Mouse (Mus musculus) spleen, adult 2 months (tissue): Measurements from ENCODE around the gene Acy3. TPM values are rescaled to one million over a fixed set of nuclear protein-coding genes. Genes with fewer than 3 reads are reported as not detected.

Experiments used
- DNase-seq, 2 experiments: peaks; one replicate each; pipeline versions ENCODE4 v3.0.0 to v3.0.0-alpha.2; 2012 to 2021; ENCODE audit warnings: low spot score in 2 of 2, low read depth in 1 of 2
- H3K27ac ChIP-seq: fragments of 200-500 bp; 2 replicates; pipeline ENCODE4 v1.5.1; 2012; ENCODE audit warnings: low read length, inconsistent platforms; ENCODE audit not compliant: insufficient read depth
- H3K27me3 ChIP-seq: fragments of 200-500 bp; 2 replicates; pipeline ENCODE4 v1.6.1; 2012; ENCODE audit warnings: mild to moderate bottlenecking, moderate library complexity, low read length, inconsistent platforms; ENCODE audit not compliant: control insufficient read depth, insufficient read depth
- H3K36me3 ChIP-seq: fragments of 200-500 bp; 2 replicates; pipeline ENCODE4 v1.6.1; 2012; ENCODE audit warnings: mild to moderate bottlenecking, low read length, inconsistent platforms; ENCODE audit not compliant: control insufficient read depth, insufficient read depth
- H3K4me1 ChIP-seq: fragments of 200-500 bp; 2 replicates; pipeline ENCODE4 v1.6.1; 2011; ENCODE audit warnings: inconsistent platforms; ENCODE audit not compliant: control insufficient read depth, insufficient read depth, insufficient read length
- H3K4me3 ChIP-seq: fragments of 200-500 bp; 2 replicates; pipeline ENCODE4 v1.5.1; 2011; ENCODE audit warnings: mild to moderate bottlenecking, inconsistent platforms; ENCODE audit not compliant: insufficient read depth, insufficient read length; ENCODE audit errors: extremely low read depth
- CTCF ChIP-seq: fragments of 200-500 bp; IDR thresholded peaks from 2 replicates; pipeline ENCODE4 v1.5.1; 2011; ENCODE audit warnings: mild to moderate bottlenecking, inconsistent platforms; ENCODE audit not compliant: insufficient read depth, insufficient read length, insufficient replicate concordance; ENCODE audit errors: extremely low read depth
- POLR2A ChIP-seq: fragments of 200-500 bp; IDR thresholded peaks from 2 replicates; pipeline ENCODE4 v1.6.1; 2011; ENCODE audit warnings: low read depth, low read length, inconsistent platforms
- WGBS: fragments of 180-500 bp; shearing (Covaris S2); methylation state at CpG from one replicate; pipeline ENCODE4 v1.1.7; 2018; 5-methylcytosine and 5-hydroxymethylcytosine counted together
- polyA plus RNA-seq: library from polyadenylated mRNA; depleted of rRNA; stranded (reverse); fragments of >200 nt; gene quantifications from 2 replicates; pipeline ENCODE4 v1.2.3, GENCODE M21; 2012

The Acy3 gene
- polyA plus RNA-seq, 1 experiment: 9.6 TPM

DNA sequence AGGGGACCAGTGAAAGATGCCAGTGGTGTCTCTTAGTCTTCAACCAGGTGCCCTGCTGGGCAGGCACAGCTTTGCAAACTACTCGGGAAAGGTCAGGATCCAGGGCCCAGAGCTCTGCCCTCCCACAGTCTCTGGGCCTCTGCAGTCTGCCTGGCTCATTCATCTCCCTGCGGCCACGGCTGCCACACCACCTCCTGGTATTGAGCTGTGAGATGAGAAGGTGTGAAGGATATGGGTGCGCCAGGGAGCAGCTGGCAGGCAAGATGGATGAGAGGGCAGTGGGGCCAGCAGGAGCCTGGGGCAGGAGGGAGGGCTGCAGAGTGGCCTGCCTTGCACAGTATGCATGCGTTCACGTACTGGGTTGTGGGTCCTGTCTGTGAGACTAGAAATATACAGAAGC is 4.4 kb downstream of the Acy3 start:
- 86% methylated on average over 6 of the region's 6 CpGs for WGBS
- Histone ChIP-seq H3K27ac (no peak overlapping the region), H3K4me1 (no peaks in the 10 kb centered on the region), H3K27me3 (no peaks in the 10 kb centered on the region), H3K4me3 (no peak overlapping the region), H3K36me3 (no peaks in the 10 kb centered on the region)
- no peak for DNase-seq
- TF ChIP-seq POLR2A (no peak), CTCF (no peak)

DNA sequence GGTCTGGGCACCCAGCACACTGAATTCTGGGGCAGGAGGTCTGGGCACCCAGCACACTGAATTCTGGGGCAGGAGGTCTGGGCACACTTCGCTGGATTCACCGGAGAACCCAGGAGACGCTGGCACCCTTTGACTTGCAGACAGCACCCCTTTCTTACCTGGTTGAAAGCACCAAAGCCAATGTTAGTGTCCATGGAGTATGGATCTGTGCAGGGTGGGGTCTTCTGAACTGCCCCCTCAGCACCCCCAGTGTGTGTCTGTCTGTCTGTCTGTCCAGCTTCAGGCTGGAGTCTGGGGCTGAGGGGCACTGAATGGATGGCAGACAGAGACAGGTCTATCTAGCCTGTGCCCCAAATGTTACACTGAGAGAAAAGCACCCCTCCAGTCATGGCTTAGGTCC is 5.2 kb downstream of the Acy3 start:
- Histone ChIP-seq H3K4me3 (no peak overlapping the region), H3K27me3 (no peaks in the 10 kb centered on the region), H3K4me1 (no peaks in the 10 kb centered on the region), H3K27ac (no peak overlapping the region), H3K36me3 (no peaks in the 10 kb centered on the region)
- TF ChIP-seq CTCF (no peak), POLR2A (no peak)
- WGBS: 97% methylated on average over 3 of the region's 3 CpGs
- no peak for DNase-seq

DNA sequence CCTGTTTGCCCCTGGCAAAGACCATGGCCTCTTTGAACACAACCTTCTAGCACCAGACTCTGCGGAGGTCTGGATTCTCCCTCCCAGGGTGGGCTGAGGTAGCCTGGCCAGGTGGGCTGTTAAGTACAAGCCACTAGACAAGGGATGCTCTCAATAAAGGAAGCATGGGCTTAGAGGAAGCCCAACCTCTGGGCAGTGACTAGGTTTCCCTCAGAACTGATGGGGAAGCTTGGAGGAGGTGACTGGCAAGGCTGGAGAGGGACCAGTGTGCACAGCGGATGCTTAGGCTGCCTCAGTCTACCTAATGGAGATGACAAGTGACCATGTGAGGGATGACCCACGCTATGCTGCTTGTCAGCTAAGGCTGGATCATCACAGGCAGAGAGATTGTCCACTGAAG is 5.6 kb downstream of the Acy3 start:
- DNase-seq: no peak

DNA sequence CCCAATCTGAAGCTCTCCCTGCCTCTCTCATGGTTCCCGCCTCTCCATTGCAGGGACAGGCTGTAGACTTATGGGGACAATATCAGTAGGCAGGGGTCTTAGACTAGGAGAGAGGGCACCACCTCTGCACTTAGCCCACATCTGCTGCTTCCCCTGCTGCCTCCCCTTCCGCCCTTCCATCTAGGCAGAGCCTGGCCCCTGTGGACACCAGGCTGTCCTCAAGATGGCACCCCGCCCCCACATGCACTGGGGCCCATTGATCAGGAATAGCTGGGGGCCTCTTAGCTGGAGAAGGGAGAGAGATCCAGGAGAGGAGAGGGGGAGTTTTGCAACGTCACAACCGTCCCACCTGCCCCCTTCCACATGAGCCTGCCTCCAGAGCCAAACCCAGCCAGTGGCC is 6.0 kb downstream of the Acy3 start, which contains the start of gene Tbx10:
TSS of gene Tbx10 (plus strand) at position 337 of the 400 bp plus-strand sequence.
- Histone ChIP-seq H3K27me3 (no peaks in the 10 kb centered on the region), H3K4me3 (no peak within 1 kb of the TSS), H3K4me1 (no peaks in the 10 kb centered on the region), H3K36me3 (no peaks in the 10 kb centered on the region), H3K27ac (no peak within 1 kb of the TSS)
- WGBS: 79% methylated on average over 5 of the region's 5 CpGs
- no peak for DNase-seq
- TF ChIP-seq POLR2A (no peak), CTCF (no peak)

More for the DNA sequence above, 5.6 kb downstream of the Acy3 start:
- TF ChIP-seq CTCF (no peak), POLR2A (no peak)
- Histone ChIP-seq H3K4me3 (no peak overlapping the region), H3K27ac (no peak overlapping the region), H3K36me3 (no peaks in the 10 kb centered on the region), H3K27me3 (no peaks in the 10 kb centered on the region), H3K4me1 (no peaks in the 10 kb centered on the region)
- 87% methylated on average over 3 of the region's 3 CpGs for WGBS

DNA sequence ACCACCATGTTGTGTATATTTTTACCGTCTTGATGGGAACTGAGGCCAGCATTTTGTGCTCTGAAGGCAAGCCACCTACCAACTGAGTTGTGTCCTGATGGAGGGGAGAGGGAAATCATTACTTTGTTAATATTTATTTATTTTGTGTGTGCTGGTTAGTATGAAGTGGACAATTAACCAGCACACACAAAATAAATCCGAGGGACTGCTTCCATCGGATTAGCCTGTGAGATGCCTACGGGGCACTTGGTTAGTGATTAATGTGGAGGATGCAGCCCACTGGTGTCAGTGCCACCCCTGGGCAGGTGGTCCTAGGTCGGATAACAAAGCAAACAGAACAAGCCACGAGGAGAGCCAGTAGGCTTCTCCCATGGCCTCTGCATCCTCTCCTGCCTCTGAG is 8.6 kb downstream of the Acy3 start:
- Histone ChIP-seq H3K4me3 (no peak overlapping the region), H3K36me3 (no peaks in the 10 kb centered on the region), H3K4me1 (no peaks in the 10 kb centered on the region; the same call in 1 of the 2 replicates), H3K27me3 (no peaks in the 10 kb centered on the region), H3K27ac (no peak overlapping the region)
- WGBS: 86% methylated on average over 6 of the region's 6 CpGs
- no peak for DNase-seq
- no peak for TF ChIP-seq POLR2A
- no peak for TF ChIP-seq CTCF

DNA sequence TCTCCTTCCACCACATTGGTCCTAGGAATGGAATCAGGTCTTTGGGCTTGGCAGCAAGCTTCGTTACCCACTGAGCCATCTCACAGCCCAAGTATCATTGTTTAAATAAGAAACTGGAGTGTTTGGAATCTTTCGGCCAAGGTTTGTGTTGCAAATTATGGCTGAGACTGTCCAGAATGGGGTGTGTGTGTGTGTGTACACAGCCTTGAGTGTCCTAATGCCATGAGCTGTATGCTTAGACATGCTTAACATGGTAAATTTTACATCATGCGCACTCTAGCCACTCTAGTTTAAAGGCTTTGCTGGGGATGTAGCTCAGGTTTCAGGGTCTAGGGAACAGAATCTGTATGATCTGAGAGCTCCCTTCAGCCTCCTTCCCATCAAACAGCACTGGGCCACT is 9.1 kb downstream of the Acy3 start:
- 96% methylated on average over 3 of the region's 3 CpGs for WGBS
- Histone ChIP-seq H3K36me3 (no peaks in the 10 kb centered on the region), H3K27me3 (no peaks in the 10 kb centered on the region), H3K4me1 (no peaks in the 10 kb centered on the region; the same call in 1 of the 2 replicates), H3K4me3 (no peak overlapping the region), H3K27ac (no peak overlapping the region)
- no peak for DNase-seq
- TF ChIP-seq POLR2A (no peak), CTCF (no peak)

DNA sequence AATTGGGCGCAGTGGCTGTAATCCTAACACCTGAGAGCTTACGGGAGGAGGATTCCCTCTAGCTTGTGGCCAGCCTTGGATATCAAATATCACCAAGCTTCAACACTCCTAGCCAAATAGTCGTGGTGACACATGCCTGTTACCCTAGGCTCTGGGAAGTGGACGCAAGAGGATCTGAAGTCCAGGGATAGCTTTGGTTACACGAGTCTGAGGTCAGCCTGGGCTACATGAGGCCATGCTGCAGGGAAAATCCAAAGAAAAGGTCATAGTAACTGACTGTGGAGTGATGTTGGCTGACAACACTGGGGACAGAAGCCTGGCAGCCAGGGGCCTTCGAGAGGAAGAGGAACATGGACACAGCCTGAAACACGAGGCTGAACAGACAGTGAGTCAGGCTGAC is 9.7 kb downstream of the Acy3 start:
- H3K4me3 ChIP-seq: no peak overlapping the region
- no peak overlapping the region for H3K27ac ChIP-seq
- DNase-seq: no peak
- no peak for TF ChIP-seq POLR2A
- no peak for TF ChIP-seq CTCF
- H3K4me1 ChIP-seq: peaks cover 3% of the 10 kb centered on the region; the same call in 1 of the 2 replicates
- H3K36me3 ChIP-seq: no peaks in the 10 kb centered on the region
- WGBS: 71% methylated on average over 7 of the region's 7 CpGs
- no peaks in the 10 kb centered on the region for H3K27me3 ChIP-seq
